Mouse (Mus musculus) liver, postnatal 0 days (tissue): ENCODE data around the gene Gadd45gip1.

Experiments
- CTCF ChIP-seq: sonication (generic); IDR thresholded peaks from 2 replicates; pipeline ENCODE4 v1.5.1; 2016; ENCODE audit warnings: antibody characterized with exemption, low read depth
- EP300 ChIP-seq: IDR thresholded peaks from 2 replicates; pipeline ENCODE4 v1.6.1; 2016; ENCODE audit warnings: antibody characterized with exemption, low read depth, mild to moderate bottlenecking

GRCm38 (mm10) chr8:84815547-84815946 lies 15.8 kb upstream of the Gadd45gip1 start:
- TF ChIP-seq CTCF: peak; percentile 99
- no peak for TF ChIP-seq EP300
